Mouse (Mus musculus) embryonic stem cell, embryonic (primary cell): ENCODE results near the gene Nipsnap3a.

ENCODE experiments used
- CTCF ChIA-PET, 4 experiments: fragments of 300-600 bp in 2 of 4; fragments of 350-600 bp in 2 of 4; sonication (Branson Sonifier 250); formaldehyde crosslinking; loops; one replicate each; lab custom pipeline; 2022; ENCODE audit warnings: inconsistent platforms in 2 of 4; lab: Charles Lee
- POLR2A ChIA-PET, 4 experiments: fragments of 300-600 bp in 2 of 4; fragments of 350-600 bp in 2 of 4; sonication (Branson Sonifier 250); formaldehyde crosslinking; loops; one replicate each; lab custom pipeline; 2022; ENCODE audit warnings: antibody characterized with exemption in 4 of 4, inconsistent platforms in 1 of 4; lab: Charles Lee

The Nipsnap3a gene

DNA sequence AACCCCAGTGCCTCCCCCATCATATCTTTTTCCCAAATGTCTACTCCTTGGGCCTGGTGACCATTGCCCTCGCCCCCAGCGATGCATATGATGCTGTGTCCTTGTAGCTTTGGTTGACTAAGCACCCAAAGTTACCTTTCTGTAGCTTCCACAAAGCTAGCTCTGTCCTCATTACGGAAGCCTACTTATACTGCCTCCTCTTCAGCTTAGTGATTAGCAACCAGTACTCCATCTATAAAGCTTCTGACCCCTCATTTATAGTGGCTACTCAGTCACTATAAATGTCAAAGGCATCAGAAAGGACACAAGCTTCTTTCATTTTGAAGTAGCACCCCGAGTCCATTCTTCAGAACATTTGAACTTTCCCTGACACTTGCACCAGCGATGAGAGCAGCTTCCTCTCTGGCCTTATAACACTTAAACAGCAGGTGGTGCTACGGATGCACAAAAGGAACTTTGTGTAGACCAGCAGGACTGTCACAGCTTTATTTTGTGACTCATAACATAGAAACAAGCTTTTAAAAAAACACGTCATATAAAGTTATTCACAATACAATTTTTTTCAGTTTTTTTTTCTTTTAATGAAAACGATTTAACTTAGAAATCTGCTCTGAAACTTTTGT is 41.4 kb downstream of the Nipsnap3a start:
- POLR2A ChIA-PET, result no interaction called here

DNA sequence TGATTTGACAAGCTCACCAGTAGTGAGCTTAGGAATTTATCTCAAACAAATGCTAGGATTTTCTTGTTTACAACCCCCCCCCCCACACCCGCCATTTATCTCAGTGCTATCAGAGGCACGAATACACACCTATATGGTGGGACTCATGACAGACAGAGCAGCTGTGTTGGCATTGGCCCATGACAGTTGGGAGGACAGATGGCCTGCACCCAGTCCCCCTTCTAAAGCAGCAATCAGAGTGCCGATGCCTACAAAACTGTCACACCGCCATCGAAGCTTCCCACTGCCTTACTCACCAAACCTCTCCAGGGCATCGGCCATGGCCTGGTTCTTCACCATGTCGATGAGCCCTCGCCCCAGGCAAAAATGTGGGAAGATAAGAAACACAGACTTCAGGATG is 54.7 kb downstream of the Nipsnap3a start:
- ChIA-PET POLR2A (interaction anchor here in 1 of 4 experiments (0.6 kb wide), 1 partner anchor 42 kb away, joined by 3 read pairs; no protein-coding TSS in a partner anchor), CTCF (no interaction called here)

More for the DNA sequence above, 41.4 kb downstream of the Nipsnap3a start:
- CTCF ChIA-PET, result interaction anchor here in 3 of 4 experiments (0.5 to 1.1 kb wide), 5 partner anchors 10 to 564 kb away, joined by 3 to 7 read pairs (median 4); no protein-coding TSS in a partner anchor

DNA sequence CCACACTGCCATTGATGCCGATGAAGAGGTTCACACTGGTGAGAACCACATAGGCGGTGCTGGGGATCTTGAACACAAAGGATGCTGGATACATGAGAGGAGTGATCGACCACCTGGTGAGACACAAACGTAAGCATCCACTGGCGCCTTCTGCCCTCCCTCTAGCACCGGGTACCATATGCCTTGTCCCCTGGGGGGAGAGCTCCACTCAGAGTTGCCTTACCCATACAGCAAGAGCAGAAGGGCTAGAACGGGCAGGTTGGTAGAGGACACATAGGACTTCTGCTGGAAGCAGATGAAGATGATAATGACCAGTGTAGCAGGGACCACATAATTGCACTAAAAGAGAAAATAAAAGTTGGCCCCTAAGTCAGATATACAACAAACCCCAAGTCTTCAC is 56.7 kb downstream of the Nipsnap3a start:
- ChIA-PET POLR2A (interaction anchor here in 1 of 4 experiments (0.9 kb wide), 1 partner anchor 19 kb away, joined by 3 read pairs; no protein-coding TSS in a partner anchor), CTCF (no interaction called here)

DNA sequence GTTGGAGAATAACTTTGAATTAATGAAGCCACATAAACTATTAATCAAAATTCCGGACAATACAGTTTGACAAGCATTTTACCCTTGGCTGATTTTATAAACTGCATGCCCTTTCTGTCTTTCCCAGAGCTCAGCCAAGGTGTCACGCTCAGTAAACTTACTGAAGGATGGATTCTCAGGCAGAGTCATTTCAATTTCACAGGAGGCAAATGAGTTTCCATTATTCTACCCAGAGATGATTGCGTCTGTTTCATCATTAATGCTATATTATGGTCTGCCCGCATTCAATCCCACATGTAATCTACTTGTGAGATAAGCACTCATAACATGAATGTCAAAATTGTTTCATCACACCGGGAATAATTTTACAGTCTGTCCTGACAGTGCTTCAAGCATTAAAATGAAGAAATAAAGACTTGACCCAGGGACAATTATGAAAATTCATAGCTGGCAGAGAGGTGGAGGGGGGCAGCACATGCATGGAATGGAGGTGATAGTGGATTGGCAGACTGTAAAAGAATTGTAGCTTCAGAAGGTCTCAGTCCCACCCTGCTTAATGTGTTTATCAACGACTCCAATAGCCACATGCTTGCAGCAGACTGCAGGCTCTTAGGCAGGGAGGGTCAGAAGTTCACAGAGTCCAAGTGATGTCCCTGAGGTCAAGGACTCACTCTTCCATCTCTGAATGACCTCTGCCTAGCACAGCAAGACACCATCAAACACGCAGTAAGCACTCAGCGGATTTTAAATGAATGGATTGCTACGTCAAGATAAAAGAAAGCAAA is 57.4 kb downstream of the Nipsnap3a start:
- ChIA-PET POLR2A (interaction anchor here in 1 of 4 experiments (0.6 to 0.9 kb wide), 2 partner anchors 19 to 508 kb away, joined by 3 read pairs; no protein-coding TSS in a partner anchor), CTCF (no interaction called here)
